ENCODE assay signal across 7 mouse cellular contexts in the genomic region with DNA sequence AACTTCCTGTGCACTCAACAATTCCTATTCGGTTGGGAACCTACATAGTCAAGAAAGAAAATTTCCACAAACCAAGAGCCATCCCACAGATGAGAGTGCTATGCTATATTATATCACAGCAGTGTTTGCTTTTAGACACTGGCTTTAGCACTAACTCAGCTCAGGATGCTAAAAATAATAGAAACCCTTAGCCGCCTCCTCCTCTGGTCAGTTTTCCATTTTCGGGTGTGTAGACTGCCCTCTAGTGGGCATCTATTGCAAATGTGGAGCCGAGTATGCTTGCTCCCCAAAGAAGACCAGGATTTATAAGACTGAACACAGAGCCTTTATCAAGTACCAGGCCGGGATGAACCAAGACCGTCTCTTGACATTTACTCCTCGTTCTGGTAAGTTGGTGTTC.
DNase-seq lines count a peak whose midpoint lies in the region; ATAC-seq and TF ChIP-seq lines count a peak whose summit lies in the region.

No protein-coding gene starts in this region.

- peak; percentile 76 for DNase-seq in ES-CJ7 (ENCODE audit: low read depth, low spot score)
- peak; percentile 68 for DNase-seq in ZHBTc4 (ENCODE audit: low read depth, low spot score)
- DNase-seq in fibroblast of lung, adult 2 months (ENCODE audit: low read depth) = peak; percentile 19
- peak; percentile 29 for DNase-seq in kidney, adult 9 months
- DNase-seq in limb, embryonic 14.5 days (ENCODE audit: low spot score) = peak; percentile 75
- peak; percentile 29 for DNase-seq in retina, adult 2 months (ENCODE audit: low read depth, low spot score)

- no peak overlapping the region for H3K9ac ChIP-seq in limb, embryonic 14.5 days (ENCODE audit: low read depth, low read length, severe bottlenecking)

- H3K27me3 ChIP-seq in limb, embryonic 14.5 days (ENCODE audit: control insufficient read depth, insufficient read depth, low read length) = no peaks in the 10 kb centered on the region

- H3K36me3 ChIP-seq in limb, embryonic 14.5 days (ENCODE audit: control insufficient read depth, insufficient read depth, low read length) = no peaks in the 10 kb centered on the region

- no peak overlapping the region for H3K27ac ChIP-seq in limb, embryonic 14.5 days (replicated peaks; ENCODE audit: low read depth, low read length)

- 35% methylated on average over 7 of the region's 7 CpGs for WGBS in limb, embryonic 14.5 days

- no peaks in the 10 kb centered on the region for H3K9me3 ChIP-seq in limb, embryonic 14.5 days (ENCODE audit: control insufficient read depth, low read length)

- ATAC-seq in limb, embryonic 14.5 days (ENCODE audit: low FRiP score, low read depth) = peak; percentile 55; the same call in 1 of the 2 replicates
- ATAC-seq in erythroid progenitor cell, adult 5-6 weeks (replicated peaks; ENCODE audit: low FRiP score, poor library complexity, severe bottlenecking) = no peak

- H3K4me1 ChIP-seq in limb, embryonic 14.5 days (ENCODE audit: control insufficient read depth, insufficient read depth, low read length) = no peaks in the 10 kb centered on the region

- H3K4me3 ChIP-seq in limb, embryonic 14.5 days (replicated peaks; ENCODE audit: low read length) = no peak overlapping the region

- no peak overlapping the region for H3K4me2 ChIP-seq in limb, embryonic 14.5 days (replicated peaks; ENCODE audit: low read depth, low read length, severe bottlenecking)

- TF ChIP-seq POLR2A in limb, embryonic 14.5 days (IDR thresholded peaks at IDR 0.05; ENCODE audit: borderline replicate concordance, extremely low read depth, insufficient read depth, insufficient read length) = no peak

Comparison
In these comparisons a context has a peak if more than half of its experiments do, and no peak if none do; other contexts are left out.
1. DNase-seq: peak in every context shown above with its lines; median percentile 76 in ES-CJ7; 75 in limb, embryonic 14.5 days; 68 in ZHBTc4; 29 in kidney, adult 9 months; 29 in retina, adult 2 months; 19 in fibroblast of lung, adult 2 months.